Mouse (Mus musculus): ENCODE data around the gene Ddc. TPM values are rescaled to one million over a fixed set of nuclear protein-coding genes. Genes with fewer than 3 reads are reported as not detected.

Ddc gene
- polyA plus RNA-seq, 1 experiment from 2014 or later: 12.4 TPM

DNA sequence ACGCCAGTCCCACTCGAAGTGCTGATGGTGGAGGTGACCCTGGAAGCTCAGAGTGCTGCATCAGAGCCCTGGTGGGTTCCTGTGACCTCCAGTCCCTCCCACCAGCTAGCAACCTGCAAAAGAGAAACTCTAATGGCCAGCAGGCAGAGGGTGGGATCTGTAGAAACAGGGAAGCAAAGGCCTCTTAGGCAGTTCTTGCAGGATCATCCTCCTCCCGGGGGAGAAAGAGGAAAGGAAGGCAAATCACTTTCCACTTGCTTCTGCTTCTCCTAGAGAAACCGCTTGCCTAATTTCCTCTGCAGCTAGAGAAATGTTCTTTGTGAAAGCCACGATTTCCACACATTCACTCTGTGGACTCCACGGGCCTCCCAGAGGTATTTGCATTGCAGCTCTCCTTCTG, 112.5 kb downstream of the Ddc start:
- ATAC-seq: no peak
- WGBS: 53% methylated on average over 6 of the region's 6 CpGs
- H3K4me1 ChIP-seq (ENCODE audit: insufficient read depth, low read depth, low read length): no peaks in the 10 kb centered on the region

GRCm38 (mm10) chr11:11781728-11782127, 116.2 kb downstream of the Ddc start:
- WGBS: 76% methylated on average over 8 of the region's 8 CpGs
- no peak for ATAC-seq
- no peak for DNase-seq (ENCODE audit: low spot score)
- Histone ChIP-seq H3K9me3 (ENCODE audit: low read length) (no peaks in the 10 kb centered on the region), H3K4me3 (ENCODE audit: low read depth, low read length) (no peak overlapping the region), H3K36me3 (ENCODE audit: insufficient read depth, low read length) (no peaks in the 10 kb centered on the region), H3K9ac (replicated peaks; ENCODE audit: low read depth) (no peak overlapping the region), H3K27me3 (replicated peaks; ENCODE audit: insufficient read depth, low read length) (no peaks in the 10 kb centered on the region), H3K27ac (ENCODE audit: low read length) (no peak overlapping the region), H3K4me1 (ENCODE audit: insufficient read depth, low read depth, low read length) (no peaks in the 10 kb centered on the region), H3K4me2 (replicated peaks; ENCODE audit: low read depth, low read length) (no peak overlapping the region)
- TF ChIP-seq EP300 (IDR thresholded peaks at IDR 0.05) (no peak), CTCF (IDR thresholded peaks at IDR 0.05) (no peak)

More for the DNA sequence above, 112.5 kb downstream of the Ddc start:
- DNase-seq (ENCODE audit: low spot score): peak; percentile 26
- no peak for TF ChIP-seq CTCF (IDR thresholded peaks at IDR 0.05)
- TF ChIP-seq EP300 (IDR thresholded peaks at IDR 0.05): no peak
- Histone ChIP-seq H3K9ac (replicated peaks; ENCODE audit: low read depth) (no peak overlapping the region), H3K4me2 (replicated peaks; ENCODE audit: low read depth, low read length) (no peak overlapping the region), H3K4me3 (ENCODE audit: low read depth, low read length) (no peak overlapping the region), H3K9me3 (ENCODE audit: low read length) (no peaks in the 10 kb centered on the region), H3K27ac (ENCODE audit: low read length) (no peak overlapping the region), H3K36me3 (ENCODE audit: insufficient read depth, low read length) (no peaks in the 10 kb centered on the region), H3K27me3 (replicated peaks; ENCODE audit: insufficient read depth, low read length) (no peaks in the 10 kb centered on the region)

DNA sequence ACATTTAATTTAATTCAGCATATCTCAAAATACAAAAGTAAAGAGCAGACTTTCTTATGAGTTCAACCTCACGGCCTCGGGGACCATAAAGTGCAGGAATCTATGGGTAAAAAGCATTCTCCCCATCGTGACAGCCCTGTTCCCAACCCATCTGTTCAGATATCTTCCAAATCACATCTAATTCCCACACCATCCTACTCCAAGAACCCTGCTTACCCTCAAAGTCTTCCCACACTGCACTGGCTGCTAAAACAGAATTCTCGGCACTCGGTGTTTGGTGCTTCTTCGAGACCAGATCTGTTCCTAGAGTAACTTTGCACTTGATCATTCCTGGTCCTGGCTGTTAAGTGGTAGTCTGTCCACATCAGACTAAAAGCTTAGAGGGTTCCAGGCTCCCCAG, 119.6 kb downstream of the Ddc start:
- H3K27me3 ChIP-seq (replicated peaks; ENCODE audit: insufficient read depth, low read length): no peaks in the 10 kb centered on the region
- ATAC-seq: no peak

DNA sequence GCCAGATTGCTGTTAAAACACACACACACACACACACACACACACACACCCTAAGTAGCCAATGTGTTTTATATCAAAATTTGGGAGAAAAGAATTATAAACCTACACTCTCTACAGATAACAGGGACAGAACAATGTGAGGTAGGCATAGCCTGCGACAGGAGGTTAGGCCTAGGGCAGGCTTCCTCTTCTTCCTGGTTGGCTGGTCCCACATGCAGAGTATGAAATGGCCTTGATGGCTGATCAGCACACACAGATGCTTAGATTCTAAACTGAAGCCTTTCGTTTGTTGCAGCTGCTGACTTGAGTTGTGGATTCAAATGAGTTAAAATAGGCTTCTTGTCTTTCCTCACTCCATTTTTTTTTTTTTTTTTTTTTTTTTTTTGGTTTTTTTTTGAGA, 120.1 kb downstream of the Ddc start:
- Histone ChIP-seq H3K9me3 (ENCODE audit: low read length) (no peaks in the 10 kb centered on the region), H3K27me3 (replicated peaks; ENCODE audit: insufficient read depth, low read length) (no peaks in the 10 kb centered on the region), H3K27ac (ENCODE audit: low read length) (no peak overlapping the region), H3K36me3 (ENCODE audit: insufficient read depth, low read length) (no peaks in the 10 kb centered on the region), H3K9ac (replicated peaks; ENCODE audit: low read depth) (no peak overlapping the region), H3K4me1 (ENCODE audit: insufficient read depth, low read depth, low read length) (no peaks in the 10 kb centered on the region), H3K4me2 (replicated peaks; ENCODE audit: low read depth, low read length) (no peak overlapping the region), H3K4me3 (ENCODE audit: low read depth, low read length) (no peak overlapping the region)
- 74% methylated on average over 2 of the region's 2 CpGs for WGBS
- DNase-seq (ENCODE audit: low spot score) (no peak), ATAC-seq (no peak)
- TF ChIP-seq EP300 (IDR thresholded peaks at IDR 0.05): no peak
- no peak for TF ChIP-seq CTCF (IDR thresholded peaks at IDR 0.05)

More for the DNA sequence above, 119.6 kb downstream of the Ddc start:
- Histone ChIP-seq H3K9ac (replicated peaks; ENCODE audit: low read depth) (no peak overlapping the region), H3K4me2 (replicated peaks; ENCODE audit: low read depth, low read length) (no peak overlapping the region), H3K4me3 (ENCODE audit: low read depth, low read length) (no peak overlapping the region), H3K27ac (ENCODE audit: low read length) (no peak overlapping the region), H3K4me1 (ENCODE audit: insufficient read depth, low read depth, low read length) (no peaks in the 10 kb centered on the region), H3K36me3 (ENCODE audit: insufficient read depth, low read length) (no peaks in the 10 kb centered on the region), H3K9me3 (ENCODE audit: low read length) (no peaks in the 10 kb centered on the region)
- no peak for DNase-seq (ENCODE audit: low spot score)
- TF ChIP-seq CTCF (IDR thresholded peaks at IDR 0.05): no peak
- TF ChIP-seq EP300 (IDR thresholded peaks at IDR 0.05): no peak
- 89% methylated on average over 6 of the region's 6 CpGs for WGBS

DNA sequence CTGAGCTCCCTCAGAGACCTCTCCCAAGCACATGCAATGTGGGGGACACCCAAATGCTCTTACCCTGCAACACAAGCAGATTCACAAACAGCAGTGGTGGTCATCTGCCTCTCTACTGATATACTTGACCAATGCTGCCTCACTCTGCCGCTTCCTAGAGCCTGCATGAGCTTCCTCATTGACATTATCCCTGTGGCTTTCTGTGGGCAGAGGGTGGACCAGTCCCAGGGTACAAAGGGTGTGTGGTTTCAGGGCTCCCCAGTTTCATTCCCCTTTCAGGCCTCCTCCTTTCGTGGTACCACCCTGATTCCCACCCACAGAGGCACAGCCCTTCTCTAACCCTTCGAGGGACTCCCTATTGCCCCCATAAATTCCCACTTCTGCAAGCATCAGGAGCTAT, 120.7 kb downstream of the Ddc start:
- WGBS: 71% methylated on average over 3 of the region's 3 CpGs

GRCm38 (mm10) chr11:11776822-11777174, 121.1 kb downstream of the Ddc start:
- TF ChIP-seq CTCF (IDR thresholded peaks at IDR 0.05) (0 out of 2 replicates have a peak, but pooled peaks have one; percentile 13), EP300 (IDR thresholded peaks at IDR 0.05) (no peak)
- Histone ChIP-seq H3K36me3 (ENCODE audit: insufficient read depth, low read length) (no peaks in the 10 kb centered on the region), H3K27me3 (replicated peaks; ENCODE audit: insufficient read depth, low read length) (no peaks in the 10 kb centered on the region), H3K4me3 (ENCODE audit: low read depth, low read length) (no peak overlapping the region), H3K4me1 (ENCODE audit: insufficient read depth, low read depth, low read length) (no peaks in the 10 kb centered on the region), H3K4me2 (replicated peaks; ENCODE audit: low read depth, low read length) (no peak overlapping the region), H3K9me3 (ENCODE audit: low read length) (no peaks in the 10 kb centered on the region), H3K9ac (replicated peaks; ENCODE audit: low read depth) (no peak overlapping the region), H3K27ac (ENCODE audit: low read length) (no peak overlapping the region)
- WGBS: 78% methylated on average over 7 of the region's 7 CpGs
- DNase-seq (ENCODE audit: low spot score) (no peak), ATAC-seq (no peak)

More for the DNA sequence above, 120.7 kb downstream of the Ddc start:
- Histone ChIP-seq H3K27me3 (replicated peaks; ENCODE audit: insufficient read depth, low read length) (no peaks in the 10 kb centered on the region), H3K9ac (replicated peaks; ENCODE audit: low read depth) (no peak overlapping the region), H3K27ac (ENCODE audit: low read length) (no peak overlapping the region), H3K36me3 (ENCODE audit: insufficient read depth, low read length) (no peaks in the 10 kb centered on the region), H3K9me3 (ENCODE audit: low read length) (no peaks in the 10 kb centered on the region), H3K4me3 (ENCODE audit: low read depth, low read length) (no peak overlapping the region), H3K4me1 (ENCODE audit: insufficient read depth, low read depth, low read length) (no peaks in the 10 kb centered on the region), H3K4me2 (replicated peaks; ENCODE audit: low read depth, low read length) (no peak overlapping the region)
- ATAC-seq (no peak), DNase-seq (ENCODE audit: low spot score) (no peak)
- TF ChIP-seq EP300 (IDR thresholded peaks at IDR 0.05) (no peak), CTCF (IDR thresholded peaks at IDR 0.05) (no peak)
